Mouse (Mus musculus) retina, postnatal 1 day (tissue): ENCODE measurements around the gene Arhgap20.
A peak's percentile ranks its signal among the peaks of the same experiment; 100 is the strongest.

Source experiments
- DNase-seq: peaks from one replicate; pipeline ENCODE4 v3.0.0-alpha.2; 2012

The Arhgap20 gene

GRCm38 (mm10) chr9:51799156-51799555 lies 34.0 kb downstream of the Arhgap20 start:
- DNase-seq, result no peak

- no peak for DNase-seq
Observed at GRCm38 (mm10) chr9:51807272-51807671, 42.1 kb downstream of the Arhgap20 start.

- no peak for DNase-seq
Observed at GRCm38 (mm10) chr9:51812931-51813330, 47.8 kb downstream of the Arhgap20 start.

GRCm38 (mm10) chr9:51824516-51824915 lies 59.4 kb downstream of the Arhgap20 start:
- no peak for DNase-seq

GRCm38 (mm10) chr9:51831596-51831995 lies 66.5 kb downstream of the Arhgap20 start:
- DNase-seq, result no peak

GRCm38 (mm10) chr9:51832368-51832767 lies 67.2 kb downstream of the Arhgap20 start:
- DNase-seq, result no peak

GRCm38 (mm10) chr9:51837716-51838115 lies 72.6 kb downstream of the Arhgap20 start:
- no peak for DNase-seq

- DNase-seq, result no peak
Observed at GRCm38 (mm10) chr9:51843216-51843615, 78.1 kb downstream of the Arhgap20 start.

- DNase-seq, result no peak
Observed at GRCm38 (mm10) chr9:51845796-51846195, 80.7 kb downstream of the Arhgap20 start.

- no peak for DNase-seq
Observed at GRCm38 (mm10) chr9:51853772-51854171, 88.6 kb downstream of the Arhgap20 start.

- DNase-seq, result no peak
Observed at GRCm38 (mm10) chr9:51864273-51864672, 99.1 kb downstream of the Arhgap20 start.

GRCm38 (mm10) chr9:51866634-51867033 lies 101.5 kb downstream of the Arhgap20 start:
- no peak for DNase-seq

GRCm38 (mm10) chr9:51869056-51869455 lies 103.9 kb downstream of the Arhgap20 start:
- no peak for DNase-seq

GRCm38 (mm10) chr9:51874348-51874747 lies 109.2 kb downstream of the Arhgap20 start:
- peak; percentile 73 for DNase-seq

GRCm38 (mm10) chr9:51875531-51875930 lies 110.4 kb downstream of the Arhgap20 start:
- DNase-seq, result no peak

- no peak for DNase-seq
Observed at GRCm38 (mm10) chr9:51881386-51881785, 116.2 kb downstream of the Arhgap20 start.

- no peak for DNase-seq
Observed at GRCm38 (mm10) chr9:51881881-51882280, 116.7 kb downstream of the Arhgap20 start.

GRCm38 (mm10) chr9:51883319-51883718 lies 118.2 kb downstream of the Arhgap20 start:
- no peak for DNase-seq

GRCm38 (mm10) chr9:51892921-51893320 lies 127.8 kb downstream of the Arhgap20 start:
- no peak for DNase-seq
